Mouse (Mus musculus): Measurements from ENCODE around the gene Phospho1. TPM values are rescaled to one million over a fixed set of nuclear protein-coding genes. Genes with fewer than 3 reads are reported as not detected.

Gene Phospho1
- polyA plus RNA-seq, 1 experiment from 2014 or later: 5.3 TPM

DNA sequence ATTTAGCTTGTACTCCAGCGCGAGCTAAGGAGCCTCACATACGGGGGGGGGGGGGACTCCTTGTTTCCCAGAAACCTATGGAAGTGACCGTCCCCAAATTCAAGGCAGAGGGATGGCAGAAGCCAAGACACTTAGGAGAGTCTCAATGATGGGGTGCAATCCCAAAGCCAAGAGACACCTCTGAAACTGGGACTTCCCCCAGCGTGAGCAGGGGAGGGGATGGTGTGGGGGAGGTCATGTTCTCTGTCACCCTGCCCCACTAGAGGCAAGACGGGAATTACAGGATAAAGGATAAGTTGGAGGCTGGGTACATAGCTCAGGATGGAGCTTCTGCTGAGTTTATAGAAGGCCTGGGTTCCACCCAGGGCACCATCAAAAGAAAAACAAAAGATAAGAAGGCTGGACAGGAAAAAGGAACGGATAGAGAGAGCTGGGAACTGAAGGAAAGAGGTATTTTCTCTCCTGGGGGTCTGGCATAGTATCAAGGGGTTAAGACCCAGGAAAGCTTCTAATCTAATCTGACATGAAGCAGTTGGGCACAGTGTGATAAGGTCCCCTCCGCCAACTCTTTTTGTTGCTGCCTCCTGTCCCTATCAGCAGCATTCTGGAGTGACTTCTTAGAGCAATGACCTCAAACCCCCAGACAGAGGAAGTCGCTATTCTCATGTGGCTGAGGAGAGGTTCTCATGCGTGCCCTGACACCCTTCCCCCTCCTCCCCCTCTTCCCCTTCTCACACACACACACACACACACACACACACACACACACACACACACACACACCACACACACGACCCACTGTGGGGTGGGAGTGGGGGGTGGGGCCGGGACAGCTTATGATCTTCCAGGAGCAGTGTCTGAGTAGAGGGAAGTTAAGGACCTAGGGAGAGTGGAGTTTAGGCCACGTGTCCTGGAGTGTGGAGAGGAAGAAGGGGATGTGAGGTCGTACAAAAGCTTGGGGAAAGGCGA lies 10.7 kb downstream of the Phospho1 start:
- peak; percentile 50; the same call in 1 of the 2 replicates for ATAC-seq (replicated peaks; ENCODE audit: insufficient number of reproducible peaks, insufficient read depth, low FRiP score, low read depth)
- 13% methylated on average over 15 of the region's 15 CpGs for WGBS
- Histone ChIP-seq H3K4me1 (replicated peaks) (peaks cover 72% of the 10 kb centered on the region), H3K9ac (no peak overlapping the region), H3K36me3 (no peaks in the 10 kb centered on the region), H3K4me3 (peak overlapping the region; percentile 13; the same call in 1 of the 2 replicates), H3K9me3 (replicated peaks) (no peaks in the 10 kb centered on the region), H3K27me3 (peaks cover 44% of the 10 kb centered on the region), H3K27ac (peak overlapping the region; percentile 64), H3K4me2 (peak overlapping the region; percentile 42)

DNA sequence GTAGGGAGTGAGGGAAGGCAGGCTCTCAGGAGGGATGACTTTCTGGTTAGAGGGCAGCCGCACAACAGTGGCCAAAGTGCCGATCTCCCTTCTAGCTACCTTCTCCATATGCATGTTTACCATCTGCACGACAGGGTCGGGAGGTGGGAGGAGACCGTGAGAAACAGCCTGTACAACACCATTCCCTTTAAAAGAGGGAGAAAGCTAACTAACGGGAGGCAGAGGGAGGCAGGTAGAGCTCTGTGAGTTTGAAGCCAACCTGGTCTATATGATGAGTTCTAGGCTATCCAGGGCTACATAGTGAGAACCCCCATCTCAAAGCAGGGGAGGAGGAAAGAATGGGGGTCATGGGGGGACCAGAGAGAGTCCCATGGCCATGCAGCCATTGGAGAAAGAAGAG lies 11.5 kb downstream of the Phospho1 start:
- no peak for ATAC-seq (replicated peaks; ENCODE audit: insufficient number of reproducible peaks, insufficient read depth, low FRiP score, low read depth)
- Histone ChIP-seq H3K27ac (peak overlapping the region; percentile 64), H3K4me1 (replicated peaks) (peaks cover 64% of the 10 kb centered on the region), H3K36me3 (no peaks in the 10 kb centered on the region), H3K9me3 (replicated peaks) (no peaks in the 10 kb centered on the region), H3K27me3 (peaks cover 36% of the 10 kb centered on the region), H3K4me2 (peak overlapping the region; percentile 42), H3K4me3 (no peak overlapping the region), H3K9ac (no peak overlapping the region)
- 31% methylated on average over 6 of the region's 6 CpGs for WGBS

DNA sequence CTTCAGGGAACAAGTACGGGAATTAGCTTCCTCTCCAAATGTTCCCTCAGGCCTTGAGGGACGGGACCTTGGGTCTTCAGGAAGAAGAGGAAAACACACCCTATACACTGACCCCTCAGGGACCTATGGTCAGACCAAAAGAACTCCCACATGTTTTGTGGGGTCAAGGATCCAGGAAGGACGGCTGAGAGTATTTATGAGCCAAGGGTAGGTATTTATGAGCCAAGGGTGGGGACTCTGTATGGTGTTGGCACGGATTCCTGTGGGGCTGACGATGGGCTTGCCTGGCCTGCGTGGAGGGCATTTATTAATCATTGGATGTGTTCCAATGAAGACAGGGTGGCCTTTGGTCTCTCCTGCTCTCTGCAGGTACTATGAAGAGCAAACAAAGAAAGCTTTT lies 12.1 kb downstream of the Phospho1 start:
- H3K9ac ChIP-seq: no peak overlapping the region
- H3K4me2 ChIP-seq: peak overlapping the region; percentile 42
- H3K36me3 ChIP-seq: no peaks in the 10 kb centered on the region
- no peaks in the 10 kb centered on the region for H3K9me3 ChIP-seq (replicated peaks)
- H3K4me3 ChIP-seq: no peak overlapping the region
- peaks cover 57% of the 10 kb centered on the region for H3K4me1 ChIP-seq (replicated peaks)
- WGBS: 45% methylated on average over 6 of the region's 6 CpGs
- no peak for ATAC-seq (replicated peaks; ENCODE audit: insufficient number of reproducible peaks, insufficient read depth, low FRiP score, low read depth)
- peaks cover 34% of the 10 kb centered on the region for H3K27me3 ChIP-seq
- H3K27ac ChIP-seq: peak overlapping the region; percentile 64

DNA sequence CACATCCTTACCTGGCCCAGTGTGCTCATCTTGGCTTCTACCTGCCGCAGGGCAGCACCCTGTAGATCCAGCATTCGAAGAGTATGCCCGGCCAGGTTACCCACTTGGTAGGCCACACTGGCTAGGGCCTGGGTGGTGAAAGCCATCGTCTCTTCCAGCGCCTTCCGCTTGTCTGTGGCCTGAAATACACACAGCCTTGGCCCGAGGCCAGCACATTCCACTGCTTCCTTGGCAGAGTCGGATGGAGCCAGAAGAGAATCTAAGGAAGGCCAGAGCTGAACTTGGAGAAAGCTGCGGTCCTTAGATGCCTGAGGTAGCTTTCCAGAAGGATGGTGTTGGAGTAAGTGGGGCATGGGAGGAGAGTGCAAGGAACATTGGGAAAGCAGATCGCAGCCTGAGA lies 12.8 kb downstream of the Phospho1 start, which contains the start of gene Gngt2:
Gngt2 (plus strand) TSS at position 158 of the 400 bp plus-strand sequence.
- Histone ChIP-seq H3K9me3 (replicated peaks) (no peaks in the 10 kb centered on the region), H3K4me2 (peak within 1 kb of the TSS; percentile 42), H3K27ac (peak within 1 kb of the TSS; percentile 64), H3K36me3 (no peaks in the 10 kb centered on the region), H3K9ac (no peak within 1 kb of the TSS), H3K27me3 (peaks cover 32% of the 10 kb centered on the region), H3K4me1 (replicated peaks) (peaks cover 57% of the 10 kb centered on the region), H3K4me3 (no peak within 1 kb of the TSS; the same call in 1 of the 2 replicates)
- ATAC-seq (replicated peaks; ENCODE audit: insufficient number of reproducible peaks, insufficient read depth, low FRiP score, low read depth): peak; percentile 33; the same call in 1 of the 2 replicates
- 18% methylated on average over 10 of the region's 10 CpGs for WGBS

DNA sequence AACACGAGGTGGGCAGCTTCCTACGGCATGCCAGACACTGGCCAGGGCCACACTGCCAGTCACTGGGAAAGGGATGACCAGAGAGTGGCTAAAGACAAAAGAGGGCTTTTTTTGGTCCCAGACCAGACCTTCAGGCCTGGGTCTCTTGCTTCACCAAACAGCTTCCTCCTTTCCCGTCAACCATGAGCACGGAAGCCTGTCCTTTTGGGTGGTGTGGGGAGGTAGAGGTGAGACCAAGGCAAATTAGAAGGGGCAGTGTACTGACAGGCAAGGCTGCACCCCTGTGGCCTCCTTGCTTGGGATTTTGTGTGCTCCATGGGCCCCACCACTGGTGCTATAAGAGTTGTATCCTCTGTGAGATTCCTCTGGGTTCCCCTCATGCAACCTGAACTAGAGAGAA lies 14.3 kb downstream of the Phospho1 start:
- Histone ChIP-seq H3K36me3 (no peaks in the 10 kb centered on the region), H3K27me3 (peaks cover 17% of the 10 kb centered on the region), H3K27ac (no peak overlapping the region), H3K4me2 (peak overlapping the region; percentile 47; the same call in 1 of the 2 replicates), H3K9me3 (replicated peaks) (no peaks in the 10 kb centered on the region), H3K4me1 (replicated peaks) (peaks cover 46% of the 10 kb centered on the region), H3K9ac (no peak overlapping the region), H3K4me3 (no peak overlapping the region)
- no peak for ATAC-seq (replicated peaks; ENCODE audit: insufficient number of reproducible peaks, insufficient read depth, low FRiP score, low read depth)
- WGBS: 64% methylated on average over 4 of the region's 4 CpGs

DNA sequence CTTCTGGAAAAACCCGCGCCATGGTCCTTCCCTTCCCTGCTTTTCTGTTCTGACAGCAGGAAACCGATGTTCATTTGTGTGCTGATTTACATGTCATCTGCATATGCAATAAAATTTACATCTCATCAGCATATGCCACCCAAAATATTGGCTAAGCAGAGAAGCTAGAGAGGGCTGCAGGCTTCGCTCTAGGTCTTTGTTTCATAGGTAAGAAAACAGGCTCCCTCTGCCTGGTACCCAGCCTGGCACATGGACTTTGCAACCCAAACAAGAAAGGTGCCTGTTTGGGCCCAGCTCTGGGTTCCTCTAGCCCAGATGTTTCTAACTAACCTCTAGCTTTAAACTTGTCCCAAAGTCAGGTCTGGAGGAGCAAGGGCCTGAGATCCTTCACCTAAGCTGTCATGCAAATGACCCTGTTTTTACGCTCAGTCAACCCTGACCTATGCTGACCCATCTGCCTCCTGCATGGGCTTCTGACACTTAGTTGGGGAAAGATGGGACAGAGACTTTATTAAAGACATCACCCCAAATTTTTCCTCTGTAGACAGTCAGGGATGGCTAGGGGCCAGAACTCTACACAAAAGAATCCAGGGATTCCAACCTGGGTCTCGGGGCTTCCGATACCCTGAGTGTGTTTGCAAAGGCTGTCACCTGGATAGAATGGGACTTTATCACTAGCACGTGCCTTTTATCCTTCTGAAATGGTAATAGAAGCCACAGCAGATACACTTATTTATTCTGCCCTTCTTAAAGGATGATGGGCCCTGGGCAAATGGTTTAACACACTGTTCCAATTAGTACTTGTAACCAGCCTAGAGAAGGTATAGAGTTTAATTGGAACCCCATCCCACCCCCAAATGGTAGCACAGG lies 14.9 kb downstream of the Phospho1 start:
- no peak overlapping the region for H3K27ac ChIP-seq
- 0 out of 2 replicates have a peak overlapping the region, but pooled peaks have one; percentile 2 for H3K4me3 ChIP-seq
- H3K4me2 ChIP-seq: peak overlapping the region; percentile 47

DNA sequence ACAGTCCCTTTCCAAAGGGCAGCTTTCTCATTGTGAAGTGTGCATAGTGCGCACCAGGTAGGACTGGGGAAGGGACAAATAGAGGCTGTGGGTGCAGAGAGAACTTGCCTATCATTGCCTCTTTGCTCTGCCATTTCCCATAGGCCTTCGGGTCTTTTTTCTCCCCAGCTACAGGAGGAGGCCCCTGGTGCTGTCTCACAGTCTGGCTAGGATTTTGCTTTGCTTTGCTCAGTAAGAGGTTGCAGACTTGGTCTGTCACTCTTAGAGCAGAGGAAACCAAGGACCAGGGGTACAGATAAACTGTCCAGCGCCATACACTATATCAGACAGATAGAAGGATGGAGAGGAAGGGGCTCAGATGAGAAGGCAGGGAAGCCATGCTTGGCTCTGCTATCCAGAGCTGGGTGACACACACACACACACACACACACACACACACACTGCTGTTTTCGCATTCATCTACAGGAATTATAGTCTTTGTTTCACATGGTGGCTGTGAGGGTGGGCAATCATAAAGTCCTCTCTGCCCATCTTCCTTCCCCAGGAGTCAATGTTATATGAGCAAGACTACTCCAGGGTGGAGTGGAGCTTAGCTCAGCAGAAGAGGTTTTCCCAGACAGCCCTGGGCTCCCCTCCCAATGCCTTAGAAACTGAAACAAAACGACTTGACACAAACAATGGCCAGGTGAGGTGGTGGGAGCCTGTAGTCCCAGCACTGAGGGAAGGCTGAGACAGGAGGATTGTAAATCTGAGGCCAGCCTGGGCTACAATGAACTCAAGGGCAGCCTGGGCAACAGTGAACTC lies 16.6 kb downstream of the Phospho1 start:
- no peaks in the 10 kb centered on the region for H3K36me3 ChIP-seq
- peak overlapping the region; percentile 47 for H3K4me2 ChIP-seq
- peak overlapping the region; percentile 46 for H3K4me3 ChIP-seq
- no peaks in the 10 kb centered on the region for H3K9me3 ChIP-seq (replicated peaks)
- peak overlapping the region; percentile 47; the same call in 1 of the 2 replicates for H3K9ac ChIP-seq
- 0 out of 2 replicates have a peak, but pooled peaks cover 7% of the 10 kb centered on the region for H3K27me3 ChIP-seq
- no peak for ATAC-seq (replicated peaks; ENCODE audit: insufficient number of reproducible peaks, insufficient read depth, low FRiP score, low read depth)
- peaks cover 23% of the 10 kb centered on the region for H3K4me1 ChIP-seq (replicated peaks)
- 66% methylated on average over 5 of the region's 5 CpGs for WGBS
- peak overlapping the region; percentile 80 for H3K27ac ChIP-seq

More for the DNA sequence above, 14.9 kb downstream of the Phospho1 start:
- no peaks in the 10 kb centered on the region for H3K36me3 ChIP-seq
- peaks cover 39% of the 10 kb centered on the region for H3K4me1 ChIP-seq (replicated peaks)
- H3K9me3 ChIP-seq (replicated peaks): no peaks in the 10 kb centered on the region
- WGBS: 78% methylated on average over 8 of the region's 8 CpGs
- peaks cover 11% of the 10 kb centered on the region; the same call in 1 of the 2 replicates for H3K27me3 ChIP-seq
- no peak overlapping the region for H3K9ac ChIP-seq
- no peak for ATAC-seq (replicated peaks; ENCODE audit: insufficient number of reproducible peaks, insufficient read depth, low FRiP score, low read depth)

DNA sequence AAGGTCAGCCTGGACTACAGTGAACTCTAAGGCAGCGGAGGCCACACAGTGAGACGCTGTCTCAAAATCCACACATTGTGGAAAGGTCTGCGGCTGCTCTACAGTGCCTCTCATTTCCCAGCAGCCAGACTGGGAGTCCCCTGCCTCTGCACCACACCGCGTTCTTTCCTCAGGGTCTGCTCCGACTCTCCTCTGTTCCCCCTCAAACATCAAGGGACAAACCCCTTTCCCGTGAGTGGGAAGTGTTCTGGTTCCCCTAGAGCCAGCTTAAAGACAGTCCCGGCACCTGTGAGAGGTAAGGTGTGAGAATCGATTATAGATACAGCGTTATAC lies 17.2 kb downstream of the Phospho1 start:
- H3K9me3 ChIP-seq (replicated peaks): no peaks in the 10 kb centered on the region
- 0 out of 2 replicates have a peak, but pooled peaks cover 7% of the 10 kb centered on the region for H3K27me3 ChIP-seq
- H3K4me1 ChIP-seq (replicated peaks): peaks cover 17% of the 10 kb centered on the region
- peak overlapping the region; percentile 47 for H3K9ac ChIP-seq
- ATAC-seq (replicated peaks; ENCODE audit: insufficient number of reproducible peaks, insufficient read depth, low FRiP score, low read depth): no peak
- H3K4me3 ChIP-seq: peak overlapping the region; percentile 46
- peak overlapping the region; percentile 47 for H3K4me2 ChIP-seq
- WGBS: 48% methylated on average over 10 of the region's 10 CpGs
- no peaks in the 10 kb centered on the region for H3K36me3 ChIP-seq
- H3K27ac ChIP-seq: peak overlapping the region; percentile 80

DNA sequence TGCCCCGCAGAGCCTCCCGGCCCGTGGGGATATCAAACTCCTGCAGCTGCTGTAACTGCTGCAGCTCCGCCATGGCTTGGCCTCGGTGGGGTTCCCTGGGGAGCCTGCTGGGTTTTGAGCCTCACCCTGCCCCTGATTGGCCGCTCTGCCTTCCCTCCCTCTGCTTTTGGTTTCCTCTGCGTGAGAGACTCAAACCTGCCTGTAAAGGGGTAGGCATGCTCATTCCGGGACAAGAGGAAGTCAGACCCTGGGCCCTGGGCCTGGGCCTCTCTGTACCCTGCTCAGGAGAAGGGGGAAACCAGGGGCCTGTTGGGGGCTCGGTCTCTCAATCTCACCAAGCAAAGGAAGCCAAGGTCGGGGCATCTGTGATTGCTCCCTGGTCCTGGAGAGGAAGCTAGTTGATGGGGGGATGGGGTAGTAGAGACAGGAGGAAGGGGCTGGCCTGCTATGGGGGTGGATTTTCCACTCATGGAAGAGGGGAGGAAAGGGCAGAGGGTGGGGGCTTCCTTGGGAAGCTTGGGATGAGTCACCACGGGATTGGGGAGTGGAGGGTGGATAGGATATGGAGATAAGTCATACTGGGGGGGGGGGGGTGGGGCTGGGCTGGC lies 17.9 kb downstream of the Phospho1 start, which contains the start of gene Abi3:
Abi3 (minus strand) TSS at position 403 of the 608 bp plus-strand sequence.
- ATAC-seq (replicated peaks; ENCODE audit: insufficient number of reproducible peaks, insufficient read depth, low FRiP score, low read depth): peak; percentile 84
- peak within 1 kb of the TSS; percentile 47 for H3K4me2 ChIP-seq
- no peaks in the 10 kb centered on the region for H3K9me3 ChIP-seq (replicated peaks)
- H3K4me1 ChIP-seq (replicated peaks): peaks cover 10% of the 10 kb centered on the region
- H3K9ac ChIP-seq: peak within 1 kb of the TSS; percentile 47
- H3K4me3 ChIP-seq: peak within 1 kb of the TSS; percentile 46
- 15% methylated on average over 11 of the region's 11 CpGs for WGBS
- H3K36me3 ChIP-seq: no peaks in the 10 kb centered on the region
- H3K27me3 ChIP-seq: 0 out of 2 replicates have a peak, but pooled peaks cover 7% of the 10 kb centered on the region
- peak within 1 kb of the TSS; percentile 80 for H3K27ac ChIP-seq

DNA sequence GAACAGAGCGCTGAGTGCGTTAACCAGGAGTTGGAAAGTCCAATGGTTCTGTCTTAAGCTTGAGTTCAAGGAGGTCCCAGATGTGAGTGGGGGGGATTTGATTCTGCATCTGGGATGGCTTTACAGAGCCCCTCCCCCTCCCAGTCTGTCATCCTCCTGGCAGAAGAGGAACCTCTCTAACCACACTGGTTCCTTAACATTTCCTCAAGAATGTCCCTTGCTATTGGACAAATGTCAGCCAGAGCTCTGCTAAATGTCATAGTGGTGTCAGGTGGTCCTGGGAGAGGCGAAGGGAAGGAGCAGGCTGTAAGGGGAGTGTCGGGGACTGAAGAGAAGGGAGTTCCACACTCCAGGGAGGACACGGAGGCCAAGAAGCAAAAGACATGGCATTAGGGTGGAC lies 18.7 kb downstream of the Phospho1 start:
- Histone ChIP-seq H3K27me3 (0 out of 2 replicates have a peak, but pooled peaks cover 7% of the 10 kb centered on the region), H3K4me3 (peak overlapping the region; percentile 46), H3K4me1 (replicated peaks) (peaks cover 2% of the 10 kb centered on the region; the same call in 1 of the 2 replicates), H3K9me3 (replicated peaks) (no peaks in the 10 kb centered on the region), H3K36me3 (no peaks in the 10 kb centered on the region), H3K9ac (no peak overlapping the region), H3K27ac (peak overlapping the region; percentile 80), H3K4me2 (peak overlapping the region; percentile 47)
- WGBS: 45% methylated on average over 5 of the region's 5 CpGs
- 0 out of 2 replicates have a peak, but pooled peaks have one; percentile 25 for ATAC-seq (replicated peaks; ENCODE audit: insufficient number of reproducible peaks, insufficient read depth, low FRiP score, low read depth)

All from heart, embryonic 15.5 days (tissue).